Mouse (Mus musculus): Measurements from ENCODE around the gene Rnf187. TPM values are rescaled to one million over a fixed set of nuclear protein-coding genes. Genes with fewer than 3 reads are reported as not detected.

Rnf187 gene
- polyA plus RNA-seq, 2 experiments = 83.3 to 104 TPM

- Histone ChIP-seq H3K4me2 (ENCODE audit: low read depth) (no peak overlapping the region), H3K27me3 (ENCODE audit: control insufficient read depth, insufficient read depth, low read length) (no peaks in the 10 kb centered on the region), H3K36me3 (replicated peaks; ENCODE audit: control insufficient read depth, insufficient read depth, low read depth) (no peaks in the 10 kb centered on the region), H3K9ac (replicated peaks) (no peak overlapping the region), H3K9me3 (ENCODE audit: control insufficient read depth, low read length) (no peaks in the 10 kb centered on the region), H3K27ac (no peak overlapping the region), H3K4me1 (replicated peaks; ENCODE audit: control insufficient read depth in 2 of 2, insufficient read depth in 2 of 2, low read length in 1 of 2) (peaks cover 5 to 8% of the 10 kb centered on the region in 2 experiments), H3K4me3 (ENCODE audit: insufficient read depth in 1 of 2, low read depth in 2 of 2, low read length in 2 of 2) (no peak overlapping the region)
- no peak for ATAC-seq (ENCODE audit: insufficient read depth)
- no peak for DNase-seq (ENCODE audit: low read depth in 3 of 3, low spot score in 3 of 3)
- no peak for TF ChIP-seq CTCF (IDR thresholded peaks at IDR 0.05; ENCODE audit: low read depth)
- TF ChIP-seq EP300 (IDR thresholded peaks at IDR 0.05; ENCODE audit: low read depth) = no peak
- 65% methylated on average over 3 of the region's 3 CpGs for WGBS (ENCODE audit: insufficient replicate concordance)
These were observed 35.7 kb upstream of the Rnf187 start for GRCm38 (mm10) chr11:58974414-58974813.

- ATAC-seq (ENCODE audit: insufficient read depth) (no peak), DNase-seq (ENCODE audit: low read depth in 3 of 3, low spot score in 3 of 3) (no peak)
- Histone ChIP-seq H3K9ac (replicated peaks) (no peak overlapping the region), H3K4me2 (ENCODE audit: low read depth) (no peak overlapping the region), H3K4me1 (replicated peaks; ENCODE audit: control insufficient read depth in 2 of 2, insufficient read depth in 2 of 2, low read length in 1 of 2) (peaks cover 0 to 3% of the 10 kb centered on the region in 2 experiments; a peak in 1 of 4 replicates), H3K27me3 (ENCODE audit: control insufficient read depth, insufficient read depth, low read length) (no peaks in the 10 kb centered on the region), H3K27ac (no peak overlapping the region), H3K36me3 (replicated peaks; ENCODE audit: control insufficient read depth, insufficient read depth, low read depth) (no peaks in the 10 kb centered on the region), H3K4me3 (ENCODE audit: insufficient read depth in 1 of 2, low read depth in 2 of 2, low read length in 2 of 2) (no peak overlapping the region), H3K9me3 (ENCODE audit: control insufficient read depth, low read length) (no peaks in the 10 kb centered on the region)
- 78% methylated on average over 3 of the region's 3 CpGs for WGBS (ENCODE audit: insufficient replicate concordance)
- no peak for TF ChIP-seq CTCF (IDR thresholded peaks at IDR 0.05; ENCODE audit: low read depth)
- no peak for TF ChIP-seq EP300 (IDR thresholded peaks at IDR 0.05; ENCODE audit: low read depth)
These were observed 33.1 kb upstream of the Rnf187 start for GRCm38 (mm10) chr11:58971796-58972195.

GRCm38 (mm10) chr11:58970831-58971530, 32.3 kb upstream of the Rnf187 start:
- no peaks in the 10 kb centered on the region for H3K27me3 ChIP-seq (ENCODE audit: control insufficient read depth, insufficient read depth, low read length)
- H3K4me3 ChIP-seq (ENCODE audit: insufficient read depth in 1 of 2, low read depth in 2 of 2, low read length in 2 of 2) = no peak overlapping the region
- DNase-seq (ENCODE audit: low read depth in 3 of 3, low spot score in 3 of 3) (no peak), ATAC-seq (ENCODE audit: insufficient read depth) (no peak)
- H3K27ac ChIP-seq = no peak overlapping the region
- H3K36me3 ChIP-seq (replicated peaks; ENCODE audit: control insufficient read depth, insufficient read depth, low read depth) = no peaks in the 10 kb centered on the region
- 79% methylated on average over 21 of the region's 21 CpGs for WGBS (ENCODE audit: insufficient replicate concordance)
- no peaks in the 10 kb centered on the region for H3K9me3 ChIP-seq (ENCODE audit: control insufficient read depth, low read length)
- H3K4me1 ChIP-seq (replicated peaks; ENCODE audit: control insufficient read depth in 2 of 2, insufficient read depth in 2 of 2, low read length in 1 of 2) = peaks cover 0 to 2% of the 10 kb centered on the region in 2 experiments; a peak in 1 of 4 replicates
- H3K4me2 ChIP-seq (ENCODE audit: low read depth) = no peak overlapping the region
- TF ChIP-seq CTCF (IDR thresholded peaks at IDR 0.05; ENCODE audit: low read depth) (peak; percentile 29; the same call in 1 of the 2 replicates), EP300 (IDR thresholded peaks at IDR 0.05; ENCODE audit: low read depth) (no peak)
- no peak overlapping the region for H3K9ac ChIP-seq (replicated peaks)

- DNase-seq (ENCODE audit: low read depth in 3 of 3, low spot score in 3 of 3) (no peak), ATAC-seq (ENCODE audit: insufficient read depth) (no peak)
- Histone ChIP-seq H3K4me1 (replicated peaks; ENCODE audit: control insufficient read depth in 2 of 2, insufficient read depth in 2 of 2, low read length in 1 of 2) (0 out of 4 replicates have a peak, but pooled peaks cover 0 to 4% of the 10 kb centered on the region in 2 experiments), H3K9ac (replicated peaks) (no peak overlapping the region), H3K4me2 (ENCODE audit: low read depth) (no peak overlapping the region), H3K9me3 (ENCODE audit: control insufficient read depth, low read length) (no peaks in the 10 kb centered on the region), H3K27ac (no peak overlapping the region), H3K36me3 (replicated peaks; ENCODE audit: control insufficient read depth, insufficient read depth, low read depth) (no peaks in the 10 kb centered on the region), H3K4me3 (ENCODE audit: insufficient read depth in 1 of 2, low read depth in 2 of 2, low read length in 2 of 2) (no peak overlapping the region), H3K27me3 (ENCODE audit: control insufficient read depth, insufficient read depth, low read length) (no peaks in the 10 kb centered on the region)
- WGBS (ENCODE audit: insufficient replicate concordance) = 63% methylated on average over 6 of the region's 6 CpGs
- TF ChIP-seq EP300 (IDR thresholded peaks at IDR 0.05; ENCODE audit: low read depth) (no peak), CTCF (IDR thresholded peaks at IDR 0.05; ENCODE audit: low read depth) (no peak)
These were observed 30.9 kb upstream of the Rnf187 start for GRCm38 (mm10) chr11:58969659-58970058.

GRCm38 (mm10) chr11:58969027-58969426, 30.3 kb upstream of the Rnf187 start:
- WGBS (ENCODE audit: insufficient replicate concordance) = 74% methylated on average over 8 of the region's 8 CpGs
- H3K4me2 ChIP-seq (ENCODE audit: low read depth) = no peak overlapping the region
- no peaks in the 10 kb centered on the region for H3K36me3 ChIP-seq (replicated peaks; ENCODE audit: control insufficient read depth, insufficient read depth, low read depth)
- no peak for DNase-seq (ENCODE audit: low read depth in 3 of 3, low spot score in 3 of 3)
- no peak overlapping the region for H3K4me3 ChIP-seq (ENCODE audit: insufficient read depth in 1 of 2, low read depth in 2 of 2, low read length in 2 of 2)
- H3K27ac ChIP-seq = no peak overlapping the region
- no peaks in the 10 kb centered on the region for H3K9me3 ChIP-seq (ENCODE audit: control insufficient read depth, low read length)
- no peak overlapping the region for H3K9ac ChIP-seq (replicated peaks)
- TF ChIP-seq EP300 (IDR thresholded peaks at IDR 0.05; ENCODE audit: low read depth) (no peak), CTCF (IDR thresholded peaks at IDR 0.05; ENCODE audit: low read depth) (no peak)
- no peak for ATAC-seq (ENCODE audit: insufficient read depth)
- no peaks in the 10 kb centered on the region; the same call in 1 of the 2 replicates for H3K27me3 ChIP-seq (ENCODE audit: control insufficient read depth, insufficient read depth, low read length)
- H3K4me1 ChIP-seq (replicated peaks; ENCODE audit: control insufficient read depth in 2 of 2, insufficient read depth in 2 of 2, low read length in 1 of 2) = 0 out of 4 replicates have a peak, but pooled peaks cover 0 to 4% of the 10 kb centered on the region in 2 experiments

All from liver, embryonic 14.5 days (tissue).